Comparison of ENCODE assay signal across 22 mouse cellular contexts in genomic region chr7:71831790-71832525, GRCm38 (mm10).
A peak's percentile ranks its signal among the peaks of the same experiment; 100 is the strongest.
DNase-seq lines count a peak whose midpoint lies in the region; ATAC-seq and TF ChIP-seq lines count a peak whose summit lies in the region.
"Had no signal": no experiment of that assay in that cellular context is flagged by ENCODE, and none has a peak within 500 bp of the region (broad histone marks: within the 10 kb centered on the region; RNA-seq: fewer than 3 reads in every experiment).

No protein-coding gene starts in this region.

- no peaks in the 10 kb centered on the region for H3K27me3 ChIP-seq in lung, postnatal 0 days (replicated peaks; ENCODE audit: insufficient read depth, low read length)
- H3K27me3 ChIP-seq: embryonic facial prominence, embryonic 13.5 days; forebrain, embryonic 12.5 days; heart, embryonic 15.5 days; hindbrain, embryonic 13.5 days had no signal

- DNase-seq in lung, postnatal 0 days (ENCODE audit: low spot score) = peak; percentile 11
- no peak for DNase-seq in lung, postnatal 4 days
- DNase-seq in c-Kit-positive CD71-negative TER-119-negative erythroid progenitor cells, embryonic 14.5 days (ENCODE audit: low read depth) = peak; percentile 14
- DNase-seq in left cerebral cortex, postnatal 14 days (ENCODE audit: low spot score in 2 of 2) = no peak
- DNase-seq in left cerebral cortex, postnatal 10 days (ENCODE audit: extremely low spot score in 1 of 2, low spot score in 2 of 2) = no peak
- DNase-seq: adrenal gland, postnatal 10 days; B cell, adult 2 months; cerebellum, adult 11-12 months; cerebellum, adult 9-10 months; cerebellum, postnatal 25 days; gastrocnemius, postnatal 10 days; heart, adult 2 months; heart, postnatal 14 days had no signal

- no peak overlapping the region for H3K4me3 ChIP-seq in lung, postnatal 0 days (ENCODE audit: low read depth, low read length)
- H3K4me3 ChIP-seq: embryonic facial prominence, embryonic 13.5 days; forebrain, embryonic 12.5 days; heart, adult 2 months; heart, embryonic 15.5 days; hindbrain, embryonic 13.5 days had no signal

- TF ChIP-seq EP300 in lung, postnatal 0 days (IDR thresholded peaks at IDR 0.05) = no peak

- H3K4me1 ChIP-seq in lung, postnatal 0 days (ENCODE audit: insufficient read depth, low read depth, low read length) = no peaks in the 10 kb centered on the region
- H3K4me1 ChIP-seq: embryonic facial prominence, embryonic 13.5 days; forebrain, embryonic 12.5 days; heart, embryonic 15.5 days; hindbrain, embryonic 13.5 days had no signal

- no peak overlapping the region for H3K27ac ChIP-seq in lung, postnatal 0 days (ENCODE audit: low read length)
- H3K27ac ChIP-seq: embryonic facial prominence, embryonic 13.5 days; forebrain, embryonic 12.5 days; heart, adult 2 months; heart, embryonic 15.5 days; hindbrain, embryonic 13.5 days had no signal

- H3K36me3 ChIP-seq in lung, postnatal 0 days (ENCODE audit: insufficient read depth, low read length) = no peaks in the 10 kb centered on the region
- H3K36me3 ChIP-seq: embryonic facial prominence, embryonic 13.5 days; forebrain, embryonic 12.5 days; G1E; heart, embryonic 15.5 days; hindbrain, embryonic 13.5 days had no signal

- intact Hi-C loops in left cerebral cortex, postnatal 14 days (cut with DNase I) = no loop called here
- intact Hi-C loops in left cerebral cortex, postnatal 10 days (cut with DNase I) = no loop called here

- no peak for TF ChIP-seq CTCF in lung, postnatal 0 days (IDR thresholded peaks at IDR 0.05)

- WGBS in lung, postnatal 0 days = 70% methylated on average over 3 of the region's 3 CpGs

- no peak overlapping the region for H3K4me2 ChIP-seq in lung, postnatal 0 days (replicated peaks; ENCODE audit: low read depth, low read length)
- H3K4me2 ChIP-seq: embryonic facial prominence, embryonic 13.5 days; forebrain, embryonic 12.5 days; heart, embryonic 11.5 days; heart, embryonic 15.5 days; hindbrain, embryonic 13.5 days had no signal

- ATAC-seq in lung, postnatal 0 days = no peak
- peak; percentile 98 for ATAC-seq in granulocyte monocyte progenitor cell, adult 5-6 weeks (replicated peaks; ENCODE audit: poor library complexity, severe bottlenecking)
- ATAC-seq: CD4-positive, CD25-positive, alpha-beta regulatory T cell, adult 4 months; forebrain, embryonic 16.5 days had no signal

- H3K9me3 ChIP-seq in lung, postnatal 0 days (ENCODE audit: low read length) = no peaks in the 10 kb centered on the region
- H3K9me3 ChIP-seq: embryonic facial prominence, embryonic 13.5 days; forebrain, embryonic 12.5 days; G1E; heart, embryonic 15.5 days; hindbrain, embryonic 13.5 days had no signal

- H3K9ac ChIP-seq in lung, postnatal 0 days (replicated peaks; ENCODE audit: low read depth) = no peak overlapping the region
- H3K9ac ChIP-seq: embryonic facial prominence, embryonic 13.5 days; forebrain, embryonic 12.5 days; heart, embryonic 15.5 days; hindbrain, embryonic 13.5 days had no signal

Comparison
In these comparisons a context has a peak if more than half of its experiments do, and no peak if none do; other contexts are left out.
1. DNase-seq: peak in lung, postnatal 0 days (single experiment) and c-Kit-positive CD71-negative TER-119-negative erythroid progenitor cells, embryonic 14.5 days (single experiment); none in lung, postnatal 4 days (0 of 2), left cerebral cortex, postnatal 14 days (0 of 2) and left cerebral cortex, postnatal 10 days (0 of 2).